Mouse (Mus musculus) embryonic facial prominence, embryonic 13.5 days (tissue): ENCODE measurements around the gene Olfr485. TPM values are rescaled to one million over a fixed set of nuclear protein-coding genes. Genes with fewer than 3 reads are reported as not detected.
"Not testable (repeated sequence)": the region's sequence is repeated elsewhere in the genome, so short reads cannot be mapped to it uniquely, and the experiment has no call there.

Source experiments
- ATAC-seq: fragments of 200-750 bp; cut with Nextera tagmentation; 2 replicates; pipeline ENCODE4 v1.8.0; 2017; ENCODE audit warnings: low read depth; ENCODE audit not compliant: insufficient number of reproducible peaks, insufficient read depth, low FRiP score, low TSS enrichment
- H3K27ac ChIP-seq: fragments of 300-500 bp; sonication (generic); 2 replicates; pipeline ENCODE4 v1.5.1; 2015; ENCODE audit warnings: moderate library complexity, mild to moderate bottlenecking, inconsistent platforms
- H3K27me3 ChIP-seq: fragments of 300-500 bp; sonication (generic); 2 replicates; pipeline ENCODE4 v1.6.1; 2015; ENCODE audit warnings: mild to moderate bottlenecking, inconsistent platforms
- H3K36me3 ChIP-seq: fragments of 300-500 bp; sonication (generic); 2 replicates; pipeline ENCODE4 v1.6.1; 2015; ENCODE audit warnings: mild to moderate bottlenecking, inconsistent platforms
- H3K4me1 ChIP-seq: fragments of 300-500 bp; sonication (generic); 2 replicates; pipeline ENCODE4 v1.6.1; 2015; ENCODE audit warnings: inconsistent platforms
- H3K4me2 ChIP-seq: fragments of 300-500 bp; sonication (generic); 2 replicates; pipeline ENCODE4 v1.6.1; 2015; ENCODE audit warnings: moderate library complexity, mild to moderate bottlenecking, inconsistent platforms
- H3K4me3 ChIP-seq: fragments of 300-500 bp; sonication (generic); 2 replicates; pipeline ENCODE4 v1.5.1; 2015; ENCODE audit warnings: mild to moderate bottlenecking, inconsistent platforms
- H3K9ac ChIP-seq: fragments of 300-500 bp; sonication (generic); 2 replicates; pipeline ENCODE4 v1.6.1; 2015; ENCODE audit warnings: mild to moderate bottlenecking, inconsistent platforms
- H3K9me3 ChIP-seq: fragments of 300-500 bp; sonication (generic); 2 replicates; pipeline ENCODE4 v1.6.1; 2016; ENCODE audit warnings: inconsistent platforms
- WGBS: fragments of 180-500 bp; shearing (Covaris S2); methylation state at CpG from one replicate; pipeline ENCODE4 v1.1.7; 2015; ENCODE audit warnings: mixed read lengths; 5-methylcytosine and 5-hydroxymethylcytosine counted together
- polyA plus RNA-seq: library from polyadenylated mRNA; unstranded; fragments of >200 nt; fragmentation: Nextera tagmentation; extraction: Ambion mirVana; gene quantifications from 2 replicates; pipeline ENCODE4 v1.2.1, GENCODE M21; 2015

Olfr485 gene
- polyA plus RNA-seq, result not detected in 2 replicates

DNA sequence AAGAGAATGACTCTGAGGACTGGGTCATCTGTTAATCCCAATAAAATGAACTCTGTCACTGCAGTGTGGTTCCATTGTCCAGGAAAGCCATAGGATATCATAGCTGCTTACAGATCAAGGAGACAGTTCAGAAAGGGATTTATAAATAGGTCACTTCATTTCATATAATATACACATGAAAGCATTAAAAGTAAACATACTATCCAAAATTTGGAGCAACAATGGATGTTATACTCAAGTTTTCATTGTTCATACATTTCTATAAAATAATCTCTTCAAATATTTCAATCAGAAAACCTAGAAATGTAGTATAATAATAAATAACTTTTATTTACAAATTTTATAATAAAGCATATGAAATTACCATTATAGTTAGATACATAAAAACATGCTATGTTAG lies at the start of gene Olfr485:
Olfr485 (minus strand) TSS at position 101 of the 400 bp plus-strand sequence.
- Histone ChIP-seq H3K27ac (no peak within 1 kb of the TSS), H3K4me2 (no peak within 1 kb of the TSS), H3K27me3 (no peaks in the 10 kb centered on the region), H3K4me1 (no peaks in the 10 kb centered on the region), H3K9me3 (no peaks in the 10 kb centered on the region), H3K36me3 (no peaks in the 10 kb centered on the region), H3K4me3 (no peak within 1 kb of the TSS), H3K9ac (no peak within 1 kb of the TSS)
- ATAC-seq, result no peak

GRCm38 (mm10) chr7:108196938-108197337 lies 37.3 kb upstream of the Olfr485 start:
- Histone ChIP-seq H3K4me1 (no peaks in the 10 kb centered on the region), H3K9ac (no peak overlapping the region), H3K9me3 (no peaks in the 10 kb centered on the region), H3K27ac (no peak overlapping the region), H3K27me3 (no peaks in the 10 kb centered on the region), H3K4me3 (no peak overlapping the region), H3K36me3 (no peaks in the 10 kb centered on the region), H3K4me2 (no peak overlapping the region)
- 46% methylated on average over 6 of the region's 6 CpGs for WGBS
- no peak for ATAC-seq

DNA sequence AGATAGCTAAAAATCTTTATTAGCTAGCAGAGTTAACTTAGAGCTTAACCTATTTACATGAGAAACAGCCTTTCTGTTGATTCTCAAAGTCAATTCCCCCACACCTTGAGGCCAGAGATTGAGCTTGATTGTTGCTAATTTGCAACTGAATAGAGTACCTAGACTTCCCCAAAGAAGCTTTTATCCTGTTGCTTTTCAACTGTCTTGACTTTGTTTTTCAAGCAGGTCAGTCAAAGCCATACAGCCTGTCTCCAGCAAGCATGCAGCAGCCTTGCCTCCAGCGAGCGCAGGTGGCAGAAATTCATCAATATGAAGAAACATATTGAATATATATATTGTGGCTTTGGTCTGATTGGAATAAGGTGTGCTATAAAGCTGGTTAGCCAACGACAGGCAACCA lies 36.7 kb upstream of the Olfr485 start:
- ATAC-seq, H3K4me1 ChIP-seq: not testable (repeated sequence)

DNA sequence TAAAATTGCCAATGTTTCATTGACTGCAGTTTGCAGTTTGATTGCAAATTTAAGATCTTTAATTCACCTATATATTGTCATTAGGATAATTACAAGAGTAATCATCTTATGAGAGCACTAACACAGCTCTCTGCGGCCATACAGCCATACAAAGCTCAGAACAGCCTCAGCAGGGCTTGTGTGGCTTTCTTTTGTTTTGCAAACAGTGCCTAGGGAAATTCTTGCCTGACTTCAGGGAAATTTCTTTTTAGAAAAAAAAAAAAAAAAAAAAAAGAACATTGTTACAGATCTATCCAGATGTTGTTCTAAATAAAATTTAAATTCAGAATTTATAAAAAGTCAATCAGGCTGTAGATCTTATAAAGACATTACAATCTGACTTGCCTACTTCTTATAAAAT lies 33.0 kb upstream of the Olfr485 start:
- H3K4me3 ChIP-seq, H3K9ac ChIP-seq, H3K4me2 ChIP-seq, H3K27ac ChIP-seq, H3K4me1 ChIP-seq, H3K36me3 ChIP-seq, H3K9me3 ChIP-seq, H3K27me3 ChIP-seq, ATAC-seq: not testable (repeated sequence)
- 56% methylated on average over 1 of the region's 1 CpGs for WGBS

More for the DNA sequence above, 36.7 kb upstream of the Olfr485 start:
- H3K27me3 ChIP-seq, H3K36me3 ChIP-seq, H3K9ac ChIP-seq, H3K4me2 ChIP-seq, H3K9me3 ChIP-seq, H3K4me3 ChIP-seq, H3K27ac ChIP-seq: not testable (repeated sequence)
- 43% methylated on average over 3 of the region's 3 CpGs for WGBS

- H3K4me3 ChIP-seq, H3K9me3 ChIP-seq, H3K4me1 ChIP-seq, H3K4me2 ChIP-seq, H3K27me3 ChIP-seq, H3K36me3 ChIP-seq, ATAC-seq, H3K9ac ChIP-seq, H3K27ac ChIP-seq: not testable (repeated sequence)
- 50% methylated on average over 2 of the region's 2 CpGs for WGBS
These were observed 31.5 kb upstream of the Olfr485 start for GRCm38 (mm10) chr7:108191196-108191595.

GRCm38 (mm10) chr7:108185237-108185636 lies 25.6 kb upstream of the Olfr485 start:
- not testable (repeated sequence) for H3K4me2 ChIP-seq, ATAC-seq, H3K27ac ChIP-seq, H3K4me3 ChIP-seq, H3K4me1 ChIP-seq, H3K27me3 ChIP-seq, H3K9ac ChIP-seq, H3K9me3 ChIP-seq, H3K36me3 ChIP-seq
- 82% methylated on average over 2 of the region's 2 CpGs for WGBS

DNA sequence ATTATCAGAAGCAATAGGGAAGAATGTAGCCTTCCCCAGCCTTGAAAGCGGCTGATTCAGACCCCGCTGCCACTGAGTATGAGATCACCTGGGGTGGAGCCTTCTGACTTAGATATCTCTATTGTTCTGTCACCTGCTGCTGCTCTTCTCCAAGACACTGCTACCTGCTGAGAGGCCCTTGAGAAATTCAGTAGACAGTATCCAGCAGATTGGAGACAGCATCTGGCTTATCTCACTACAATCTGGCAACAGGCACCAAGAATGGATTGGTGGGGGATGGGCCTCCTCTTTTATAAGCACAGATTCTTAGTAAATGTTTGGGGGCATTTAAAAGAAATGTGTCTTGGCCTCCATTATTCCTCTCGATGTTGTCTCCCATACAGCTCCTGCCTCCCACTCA lies 24.7 kb upstream of the Olfr485 start:
- not testable (repeated sequence) for H3K4me3 ChIP-seq, H3K27me3 ChIP-seq, H3K27ac ChIP-seq, H3K36me3 ChIP-seq, H3K9me3 ChIP-seq, H3K4me1 ChIP-seq, H3K4me2 ChIP-seq, H3K9ac ChIP-seq, ATAC-seq
- WGBS, result 73% methylated on average over 3 of the region's 3 CpGs

DNA sequence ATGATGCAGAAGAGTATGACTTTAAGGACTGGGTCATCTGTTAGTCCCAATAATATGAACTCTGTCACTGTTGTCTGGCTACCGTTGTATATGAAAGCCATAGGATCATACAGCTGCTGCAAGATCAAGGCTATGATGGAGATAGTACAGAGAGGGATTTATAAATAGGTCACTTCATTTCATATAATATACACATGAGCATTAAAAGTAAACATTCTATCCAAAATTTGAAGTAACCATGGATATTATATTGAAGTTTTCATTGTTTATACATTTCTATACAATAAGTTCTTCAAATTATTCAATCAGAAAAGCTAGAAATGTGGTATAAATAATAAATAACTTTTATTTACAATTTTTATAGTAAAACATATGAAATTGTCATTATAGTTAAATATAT lies 13.0 kb upstream of the Olfr485 start, which contains the start of gene Olfr486:
Olfr486 (minus strand) TSS at position 101 of the 400 bp plus-strand sequence.
- H3K27ac ChIP-seq, H3K4me2 ChIP-seq, H3K27me3 ChIP-seq, H3K4me3 ChIP-seq, H3K9me3 ChIP-seq, H3K9ac ChIP-seq, H3K4me1 ChIP-seq, H3K36me3 ChIP-seq, ATAC-seq: not testable (repeated sequence)
- 78% methylated on average over 1 of the region's 1 CpGs for WGBS

- no peaks in the 10 kb centered on the region for H3K9me3 ChIP-seq
- H3K4me2 ChIP-seq, result no peak within 1 kb of the TSS
- no peaks in the 10 kb centered on the region for H3K27me3 ChIP-seq
- no peak within 1 kb of the TSS for H3K27ac ChIP-seq
- no peak for ATAC-seq
- H3K9ac ChIP-seq, result no peak within 1 kb of the TSS
- H3K4me1 ChIP-seq, result no peaks in the 10 kb centered on the region
- no peak within 1 kb of the TSS for H3K4me3 ChIP-seq
- no peaks in the 10 kb centered on the region for H3K36me3 ChIP-seq
These were observed 32.3 kb downstream of the Olfr485 start, which contains the start of gene Olfr484 for GRCm38 (mm10) chr7:108127349-108127748. Gene Olfr484 (minus strand): TSS chr7:108127449.

DNA sequence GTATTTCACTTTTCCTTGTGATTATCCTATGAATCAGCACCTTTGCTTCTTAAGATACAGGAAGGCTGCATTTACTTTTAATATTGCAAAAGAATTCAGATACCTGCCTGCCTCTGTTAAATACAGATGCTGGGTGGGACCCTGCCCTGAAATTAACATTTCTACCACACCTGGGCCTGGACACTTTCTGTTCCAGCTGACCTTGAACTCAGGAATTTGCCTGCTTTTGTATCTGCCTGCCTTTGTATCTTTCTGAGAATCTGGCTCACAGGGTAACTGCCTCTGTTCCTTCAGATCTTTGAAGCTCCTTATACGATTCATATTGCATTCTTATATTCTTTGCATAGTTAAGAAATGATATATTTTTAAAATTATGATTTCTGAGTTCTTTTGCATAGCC lies 38.3 kb downstream of the Olfr485 start:
- H3K4me3 ChIP-seq, result no peak overlapping the region
- ATAC-seq, result no peak
- no peaks in the 10 kb centered on the region for H3K36me3 ChIP-seq
- no peak overlapping the region for H3K27ac ChIP-seq
- no peaks in the 10 kb centered on the region for H3K4me1 ChIP-seq
- H3K4me2 ChIP-seq, result no peak overlapping the region
- no peak overlapping the region for H3K9ac ChIP-seq
- no peaks in the 10 kb centered on the region for H3K9me3 ChIP-seq
- H3K27me3 ChIP-seq, result no peaks in the 10 kb centered on the region
- WGBS, result 70% methylated on average over 1 of the region's 1 CpGs

GRCm38 (mm10) chr7:108120681-108121080 lies 39.0 kb downstream of the Olfr485 start:
- no peaks in the 10 kb centered on the region for H3K27me3 ChIP-seq
- H3K9me3 ChIP-seq, result no peaks in the 10 kb centered on the region
- H3K4me1 ChIP-seq, result no peaks in the 10 kb centered on the region
- no peaks in the 10 kb centered on the region for H3K36me3 ChIP-seq
- H3K9ac ChIP-seq, result no peak overlapping the region
- WGBS, result 4% methylated on average over 1 of the region's 1 CpGs
- H3K27ac ChIP-seq, result no peak overlapping the region
- no peak for ATAC-seq
- H3K4me2 ChIP-seq, result no peak overlapping the region
- H3K4me3 ChIP-seq, result no peak overlapping the region
